Mouse (Mus musculus): Measurements from ENCODE around the gene AC131692.1. TPM values are rescaled to one million over a fixed set of nuclear protein-coding genes. Genes with fewer than 3 reads are reported as not detected.

Gene AC131692.1
- polyA plus RNA-seq, 1 experiment from 2014 or later: not detected

GRCm38 (mm10) chr19:6056696-6057095 is 37.5 kb upstream of the AC131692.1 start:
- peaks cover 24% of the 10 kb centered on the region for H3K4me1 ChIP-seq (ENCODE audit: control insufficient read depth, insufficient read depth, low read length)
- H3K27ac ChIP-seq (ENCODE audit: low read length): no peak overlapping the region
- peaks cover 22% of the 10 kb centered on the region for H3K36me3 ChIP-seq (ENCODE audit: control insufficient read depth, insufficient read depth, low read length)
- WGBS: 50% methylated on average over 4 of the region's 4 CpGs
- no peaks in the 10 kb centered on the region for H3K9me3 ChIP-seq (replicated peaks; ENCODE audit: control insufficient read depth, low read length, poor library complexity, severe bottlenecking)
- H3K4me3 ChIP-seq (ENCODE audit: low read depth, low read length): peak overlapping the region; percentile 67
- H3K9ac ChIP-seq (ENCODE audit: low read depth, low read length): peak overlapping the region; percentile 68
- no peaks in the 10 kb centered on the region for H3K27me3 ChIP-seq (ENCODE audit: control insufficient read depth, insufficient read depth, low read depth, low read length)
- peak overlapping the region; percentile 88 for H3K4me2 ChIP-seq (ENCODE audit: low read length)
- no peak for ATAC-seq

- peaks cover 31% of the 10 kb centered on the region for H3K4me1 ChIP-seq (ENCODE audit: control insufficient read depth, insufficient read depth, low read length)
- WGBS: under 1% methylated on average over 62 of the region's 63 CpGs
- peaks cover 18% of the 10 kb centered on the region for H3K36me3 ChIP-seq (ENCODE audit: control insufficient read depth, insufficient read depth, low read length)
- peak within 1 kb of the TSS; percentile 91 for H3K9ac ChIP-seq (ENCODE audit: low read depth, low read length)
- H3K4me3 ChIP-seq (ENCODE audit: low read depth, low read length): peak within 1 kb of the TSS; percentile 67
- H3K27ac ChIP-seq (ENCODE audit: low read length): peak within 1 kb of the TSS; percentile 86
- ATAC-seq: peak; percentile 79
- no peaks in the 10 kb centered on the region for H3K27me3 ChIP-seq (ENCODE audit: control insufficient read depth, insufficient read depth, low read depth, low read length)
- H3K4me2 ChIP-seq (ENCODE audit: low read length): peak within 1 kb of the TSS; percentile 88
- no peaks in the 10 kb centered on the region for H3K9me3 ChIP-seq (replicated peaks; ENCODE audit: control insufficient read depth, low read length, poor library complexity, severe bottlenecking)
These were observed 36.7 kb upstream of the AC131692.1 start, which contains the start of the genes Mrpl49 and Fau for GRCm38 (mm10) chr19:6057313-6058096. Gene Mrpl49, minus strand, starts transcription at chr19:6057785. Gene Fau, plus strand, starts transcription at chr19:6057844.

- Histone ChIP-seq H3K27me3 (ENCODE audit: control insufficient read depth, insufficient read depth, low read depth, low read length) (no peaks in the 10 kb centered on the region), H3K4me2 (ENCODE audit: low read length) (peak overlapping the region; percentile 88), H3K27ac (ENCODE audit: low read length) (no peak overlapping the region), H3K9me3 (replicated peaks; ENCODE audit: control insufficient read depth, low read length, poor library complexity, severe bottlenecking) (no peaks in the 10 kb centered on the region), H3K9ac (ENCODE audit: low read depth, low read length) (peak overlapping the region; percentile 91), H3K4me3 (ENCODE audit: low read depth, low read length) (peak overlapping the region; percentile 67), H3K36me3 (ENCODE audit: control insufficient read depth, insufficient read depth, low read length) (peaks cover 11% of the 10 kb centered on the region), H3K4me1 (ENCODE audit: control insufficient read depth, insufficient read depth, low read length) (peaks cover 38% of the 10 kb centered on the region)
- WGBS: 41% methylated on average over 5 of the region's 5 CpGs
- ATAC-seq: no peak
These were observed 35.7 kb upstream of the AC131692.1 start for GRCm38 (mm10) chr19:6058513-6058912.

DNA sequence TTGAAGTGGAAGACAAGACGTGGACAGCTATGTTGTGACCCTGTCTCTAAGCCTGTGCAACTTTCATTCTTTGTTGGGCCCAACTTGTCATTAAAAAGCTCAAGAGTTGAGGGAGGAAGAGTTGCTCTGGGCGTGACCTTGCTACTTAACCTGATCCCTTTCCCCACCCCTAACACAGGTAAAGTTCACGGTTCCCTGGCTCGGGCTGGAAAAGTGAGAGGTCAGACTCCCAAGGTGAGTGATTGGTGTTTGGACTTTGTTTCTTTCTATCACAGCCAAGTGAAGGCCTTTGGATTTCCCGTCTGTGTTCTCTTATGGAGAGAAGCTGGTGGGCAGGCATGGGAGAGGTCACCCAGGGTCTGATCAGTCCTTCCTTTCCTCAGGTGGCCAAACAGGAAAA is 35.3 kb upstream of the AC131692.1 start:
- Histone ChIP-seq H3K9ac (ENCODE audit: low read depth, low read length) (no peak overlapping the region), H3K36me3 (ENCODE audit: control insufficient read depth, insufficient read depth, low read length) (peaks cover 7% of the 10 kb centered on the region), H3K9me3 (replicated peaks; ENCODE audit: control insufficient read depth, low read length, poor library complexity, severe bottlenecking) (no peaks in the 10 kb centered on the region), H3K4me1 (ENCODE audit: control insufficient read depth, insufficient read depth, low read length) (peaks cover 38% of the 10 kb centered on the region), H3K4me3 (ENCODE audit: low read depth, low read length) (no peak overlapping the region; the same call in 1 of the 2 replicates), H3K27me3 (ENCODE audit: control insufficient read depth, insufficient read depth, low read depth, low read length) (no peaks in the 10 kb centered on the region), H3K27ac (ENCODE audit: low read length) (no peak overlapping the region), H3K4me2 (ENCODE audit: low read length) (peak overlapping the region; percentile 88)
- ATAC-seq: no peak
- 91% methylated on average over 5 of the region's 5 CpGs for WGBS

GRCm38 (mm10) chr19:6061021-6061533 is 33.1 kb upstream of the AC131692.1 start, which contains the start of gene Znhit2:
Gene Znhit2, plus strand, starts transcription at chr19:6061192.
- peak within 1 kb of the TSS; percentile 100 for H3K4me2 ChIP-seq (ENCODE audit: low read length)
- H3K4me3 ChIP-seq (ENCODE audit: low read depth, low read length): peak within 1 kb of the TSS; percentile 88
- H3K27ac ChIP-seq (ENCODE audit: low read length): peak within 1 kb of the TSS; percentile 92
- no peaks in the 10 kb centered on the region for H3K36me3 ChIP-seq (ENCODE audit: control insufficient read depth, insufficient read depth, low read length)
- ATAC-seq: peak; percentile 76
- no peaks in the 10 kb centered on the region for H3K27me3 ChIP-seq (ENCODE audit: control insufficient read depth, insufficient read depth, low read depth, low read length)
- no peaks in the 10 kb centered on the region for H3K9me3 ChIP-seq (replicated peaks; ENCODE audit: control insufficient read depth, low read length, poor library complexity, severe bottlenecking)
- peak within 1 kb of the TSS; percentile 98 for H3K9ac ChIP-seq (ENCODE audit: low read depth, low read length)
- WGBS: under 1% methylated on average over 57 of the region's 58 CpGs
- H3K4me1 ChIP-seq (ENCODE audit: control insufficient read depth, insufficient read depth, low read length): peaks cover 45% of the 10 kb centered on the region

DNA sequence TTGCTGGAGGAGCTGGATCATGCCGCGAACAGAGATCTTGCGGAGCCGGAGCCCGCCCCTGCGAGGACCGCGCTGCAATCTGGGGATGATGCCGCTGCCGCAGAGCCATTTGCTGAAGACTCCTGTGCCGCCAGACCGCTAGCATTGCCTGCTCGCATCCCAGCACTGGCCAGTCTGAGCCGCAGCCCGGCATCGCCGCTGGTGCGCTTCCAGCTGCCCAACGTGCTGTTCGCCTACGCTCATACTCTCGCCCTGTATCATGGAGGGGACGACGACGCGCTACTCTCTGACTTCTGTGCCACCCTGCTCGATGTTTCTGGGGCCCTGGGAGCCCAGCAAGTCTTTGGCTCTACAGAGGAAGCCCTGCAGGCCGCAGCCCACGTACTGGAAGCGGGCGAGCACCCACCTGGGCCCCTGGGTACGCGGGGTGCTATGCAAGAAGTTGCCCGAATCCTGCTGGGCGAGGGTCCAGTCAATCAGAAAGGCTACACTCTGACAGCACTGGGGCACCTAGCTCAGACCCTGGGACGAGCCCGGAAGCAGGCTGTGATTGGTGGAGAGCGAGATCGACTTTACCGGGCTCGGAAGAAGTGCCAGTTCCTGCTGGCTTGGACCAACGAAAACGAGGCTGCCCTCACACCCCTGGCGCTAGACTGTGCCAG is 32.4 kb upstream of the AC131692.1 start:
- no peaks in the 10 kb centered on the region for H3K27me3 ChIP-seq (ENCODE audit: control insufficient read depth, insufficient read depth, low read depth, low read length)
- no peak for ATAC-seq
- H3K9ac ChIP-seq (ENCODE audit: low read depth, low read length): peak overlapping the region; percentile 98
- no peaks in the 10 kb centered on the region for H3K36me3 ChIP-seq (ENCODE audit: control insufficient read depth, insufficient read depth, low read length)
- peaks cover 45% of the 10 kb centered on the region for H3K4me1 ChIP-seq (ENCODE audit: control insufficient read depth, insufficient read depth, low read length)
- peak overlapping the region; percentile 100 for H3K4me2 ChIP-seq (ENCODE audit: low read length)
- peak overlapping the region; percentile 88 for H3K4me3 ChIP-seq (ENCODE audit: low read depth, low read length)
- WGBS: 2% methylated on average over 44 of the region's 44 CpGs
- H3K27ac ChIP-seq (ENCODE audit: low read length): peak overlapping the region; percentile 92
- no peaks in the 10 kb centered on the region for H3K9me3 ChIP-seq (replicated peaks; ENCODE audit: control insufficient read depth, low read length, poor library complexity, severe bottlenecking)

DNA sequence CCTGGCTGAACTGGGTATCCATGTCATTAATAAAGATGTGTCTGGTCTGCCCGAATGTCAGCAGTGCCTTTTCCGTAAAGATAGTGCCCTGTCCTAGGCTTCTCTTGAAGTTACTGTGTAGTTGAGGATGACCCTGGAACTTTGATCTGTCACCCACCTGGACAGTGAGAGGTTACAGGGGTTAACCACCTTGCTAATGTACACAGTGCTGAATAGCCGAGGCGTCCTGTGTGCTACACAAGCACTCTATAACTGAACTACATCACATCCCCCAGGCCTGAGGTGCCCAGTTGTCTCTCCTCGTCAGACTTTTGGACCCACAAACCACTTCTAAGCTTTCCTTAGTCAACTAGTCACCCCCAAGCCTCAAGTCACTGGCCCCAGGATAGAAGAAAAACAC is 31.8 kb upstream of the AC131692.1 start:
- H3K27me3 ChIP-seq (ENCODE audit: control insufficient read depth, insufficient read depth, low read depth, low read length): no peaks in the 10 kb centered on the region
- 67% methylated on average over 5 of the region's 5 CpGs for WGBS
- ATAC-seq: no peak
- peak overlapping the region; percentile 98 for H3K9ac ChIP-seq (ENCODE audit: low read depth, low read length)
- no peaks in the 10 kb centered on the region for H3K9me3 ChIP-seq (replicated peaks; ENCODE audit: control insufficient read depth, low read length, poor library complexity, severe bottlenecking)
- H3K4me3 ChIP-seq (ENCODE audit: low read depth, low read length): peak overlapping the region; percentile 88
- H3K4me2 ChIP-seq (ENCODE audit: low read length): peak overlapping the region; percentile 100
- no peaks in the 10 kb centered on the region for H3K36me3 ChIP-seq (ENCODE audit: control insufficient read depth, insufficient read depth, low read length)
- peaks cover 42% of the 10 kb centered on the region for H3K4me1 ChIP-seq (ENCODE audit: control insufficient read depth, insufficient read depth, low read length)
- H3K27ac ChIP-seq (ENCODE audit: low read length): no peak overlapping the region

GRCm38 (mm10) chr19:6063081-6063480 is 31.1 kb upstream of the AC131692.1 start:
- Histone ChIP-seq H3K4me2 (ENCODE audit: low read length) (peak overlapping the region; percentile 100; the same call in 1 of the 2 replicates), H3K9me3 (replicated peaks; ENCODE audit: control insufficient read depth, low read length, poor library complexity, severe bottlenecking) (no peaks in the 10 kb centered on the region), H3K27me3 (ENCODE audit: control insufficient read depth, insufficient read depth, low read depth, low read length) (no peaks in the 10 kb centered on the region), H3K27ac (ENCODE audit: low read length) (no peak overlapping the region), H3K9ac (ENCODE audit: low read depth, low read length) (no peak overlapping the region), H3K4me3 (ENCODE audit: low read depth, low read length) (no peak overlapping the region), H3K36me3 (ENCODE audit: control insufficient read depth, insufficient read depth, low read length) (no peaks in the 10 kb centered on the region), H3K4me1 (ENCODE audit: control insufficient read depth, insufficient read depth, low read length) (peaks cover 46% of the 10 kb centered on the region)
- 92% methylated on average over 6 of the region's 6 CpGs for WGBS
- no peak for ATAC-seq
